Mouse (Mus musculus) kidney, adult 11 months (tissue): ENCODE results near the gene Ankrd35.
A peak's percentile ranks its signal among the peaks of the same experiment; 100 is the strongest.
"Not testable (repeated sequence)": the region's sequence is repeated elsewhere in the genome, so short reads cannot be mapped to it uniquely, and the experiment has no call there.

Source experiments
- DNase-seq: peaks from one replicate; pipeline ENCODE4 v3.0.0; 2022

The Ankrd35 gene

DNA sequence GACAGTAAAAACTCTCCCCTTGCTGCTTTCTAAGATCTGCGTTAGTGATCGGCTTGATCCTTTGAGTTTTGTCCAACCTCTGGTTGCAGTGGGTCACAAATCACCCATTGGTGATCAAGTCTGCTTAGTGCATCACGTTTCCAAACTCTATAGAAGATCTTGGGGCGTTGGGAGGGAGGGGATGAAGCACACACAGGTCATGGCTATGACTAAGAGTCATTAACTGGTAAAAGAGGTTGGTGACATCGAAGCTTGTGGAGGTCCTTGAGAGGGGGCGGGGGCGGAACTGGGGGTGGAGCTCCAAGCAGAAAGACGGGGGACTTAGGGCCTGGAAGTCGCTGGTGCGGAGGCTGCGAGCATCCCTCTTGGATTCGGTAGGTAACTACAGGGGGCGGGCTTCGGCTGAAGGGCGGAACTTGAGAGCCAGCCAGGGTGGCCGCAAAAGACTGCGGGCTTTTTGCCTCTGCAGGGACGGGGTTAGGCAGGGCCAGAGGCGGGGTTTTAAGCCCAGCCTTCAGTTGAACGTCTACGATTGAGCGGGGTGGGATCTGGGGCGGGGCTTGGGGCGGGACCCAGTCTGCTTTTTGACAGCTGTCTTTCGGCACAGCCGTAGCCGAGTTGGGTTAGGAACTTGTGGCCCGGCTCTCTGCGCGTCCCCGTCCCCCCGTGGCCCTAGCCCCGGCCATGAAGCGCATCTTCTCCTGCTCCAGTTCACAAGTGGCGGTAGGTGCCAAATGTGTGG is at the start of gene Ankrd35:
Gene Ankrd35 (plus strand): TSS at position 405 of the 742 bp plus-strand sequence.
- peak; percentile 86 for DNase-seq

DNA sequence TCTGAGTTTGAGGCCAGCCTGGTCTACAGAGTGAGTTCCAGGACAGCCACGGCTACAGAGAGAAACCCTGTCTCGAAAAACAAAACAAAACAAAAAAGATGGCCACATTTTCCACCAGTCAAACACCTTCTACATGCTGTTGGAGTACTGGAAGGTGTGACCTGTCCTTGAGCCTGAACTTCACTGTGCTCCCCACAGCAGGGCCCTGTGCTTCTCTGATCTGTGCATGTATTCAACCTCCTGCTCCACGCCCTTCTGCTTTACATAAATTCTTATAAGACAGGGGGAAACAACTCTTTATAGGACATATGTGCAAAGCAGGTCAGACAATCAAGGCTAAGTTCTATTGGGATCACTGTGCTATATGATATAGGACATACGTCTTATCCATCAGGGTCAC is 46.7 kb upstream of the Ankrd35 start:
- no peak for DNase-seq

DNA sequence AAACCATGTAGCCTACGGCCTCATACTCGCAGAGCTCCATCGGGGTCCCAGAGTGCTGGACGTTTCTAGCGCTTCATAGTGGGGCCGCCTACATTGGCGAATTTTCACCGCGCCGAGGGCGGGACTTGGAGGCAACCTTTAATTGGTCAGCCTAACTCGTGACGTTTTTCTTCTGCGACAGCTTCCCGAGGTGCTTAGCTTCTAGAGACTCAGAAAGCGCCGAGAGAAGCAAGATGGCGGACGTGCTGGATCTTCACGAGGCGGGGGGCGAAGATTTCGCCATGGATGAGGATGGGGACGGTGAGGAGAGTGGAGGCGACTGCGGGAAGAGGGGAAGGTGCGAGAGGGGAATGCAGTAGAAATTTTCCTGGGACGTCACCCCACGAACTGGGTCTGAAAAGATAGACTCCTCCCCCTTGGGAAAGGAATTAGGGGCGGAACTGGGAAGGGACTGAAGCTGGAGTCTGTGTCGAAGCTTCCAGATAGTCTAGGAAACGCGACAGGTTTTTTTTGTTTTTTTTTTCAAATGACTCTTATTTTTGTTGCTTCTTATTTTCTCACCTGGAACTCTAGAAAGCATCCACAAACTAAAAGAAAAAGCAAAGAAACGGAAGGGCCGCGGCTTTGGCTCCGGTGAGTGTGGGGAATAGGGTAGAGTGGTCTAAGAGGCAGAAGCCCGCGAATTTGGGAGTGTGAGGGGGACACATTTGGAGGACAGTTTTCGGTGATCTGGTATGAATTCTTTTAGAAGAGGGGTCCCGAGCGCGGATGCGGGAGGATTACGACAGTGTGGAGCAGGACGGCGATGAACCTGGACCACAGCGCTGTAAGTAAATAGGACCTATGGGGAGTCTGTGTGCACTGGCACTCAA is 40.0 kb upstream of the Ankrd35 start, which contains the start of gene Rbm8a:
Gene Rbm8a (plus strand): TSS at position 205 of the 872 bp plus-strand sequence.
- DNase-seq: peak; percentile 95

DNA sequence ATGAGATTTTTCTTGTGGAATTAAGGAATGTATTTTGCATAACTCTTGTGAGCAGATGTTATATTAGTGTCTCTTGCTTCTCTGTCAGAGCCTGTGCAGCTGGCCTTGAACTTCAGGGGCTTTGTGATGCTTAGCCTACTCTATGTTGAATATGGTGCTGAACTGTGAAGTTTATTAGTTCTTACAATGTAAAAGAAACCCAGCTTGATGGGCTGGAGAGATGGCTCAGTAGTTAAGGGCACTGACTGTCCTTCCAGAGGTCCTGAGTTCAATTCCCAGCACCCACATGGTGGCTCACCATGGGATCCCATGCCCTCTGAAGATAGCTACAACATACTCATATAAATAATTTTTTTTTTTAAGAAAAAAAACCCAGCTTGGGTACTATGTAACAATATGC is 37.9 kb upstream of the Ankrd35 start:
- DNase-seq: no peak

DNA sequence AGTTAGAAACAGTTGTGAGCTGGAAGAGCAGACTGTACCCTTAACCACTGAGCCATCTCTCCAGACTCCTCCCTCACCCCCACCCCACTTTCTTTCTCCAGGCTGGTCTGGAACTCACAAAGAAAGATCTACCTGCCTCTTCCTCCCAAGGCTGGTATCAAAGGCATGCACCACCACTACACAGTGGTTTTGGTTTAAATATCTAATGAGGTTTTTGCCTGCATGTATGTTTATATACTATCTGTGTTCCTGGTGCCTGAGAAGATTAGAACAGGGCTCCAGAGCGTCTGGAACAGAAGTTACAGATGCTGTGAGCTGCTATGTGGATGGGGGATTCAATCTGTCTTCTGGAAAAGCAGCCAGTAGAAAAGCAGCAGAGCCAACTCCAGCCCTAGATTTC is 35.9 kb upstream of the Ankrd35 start:
- no peak for DNase-seq

DNA sequence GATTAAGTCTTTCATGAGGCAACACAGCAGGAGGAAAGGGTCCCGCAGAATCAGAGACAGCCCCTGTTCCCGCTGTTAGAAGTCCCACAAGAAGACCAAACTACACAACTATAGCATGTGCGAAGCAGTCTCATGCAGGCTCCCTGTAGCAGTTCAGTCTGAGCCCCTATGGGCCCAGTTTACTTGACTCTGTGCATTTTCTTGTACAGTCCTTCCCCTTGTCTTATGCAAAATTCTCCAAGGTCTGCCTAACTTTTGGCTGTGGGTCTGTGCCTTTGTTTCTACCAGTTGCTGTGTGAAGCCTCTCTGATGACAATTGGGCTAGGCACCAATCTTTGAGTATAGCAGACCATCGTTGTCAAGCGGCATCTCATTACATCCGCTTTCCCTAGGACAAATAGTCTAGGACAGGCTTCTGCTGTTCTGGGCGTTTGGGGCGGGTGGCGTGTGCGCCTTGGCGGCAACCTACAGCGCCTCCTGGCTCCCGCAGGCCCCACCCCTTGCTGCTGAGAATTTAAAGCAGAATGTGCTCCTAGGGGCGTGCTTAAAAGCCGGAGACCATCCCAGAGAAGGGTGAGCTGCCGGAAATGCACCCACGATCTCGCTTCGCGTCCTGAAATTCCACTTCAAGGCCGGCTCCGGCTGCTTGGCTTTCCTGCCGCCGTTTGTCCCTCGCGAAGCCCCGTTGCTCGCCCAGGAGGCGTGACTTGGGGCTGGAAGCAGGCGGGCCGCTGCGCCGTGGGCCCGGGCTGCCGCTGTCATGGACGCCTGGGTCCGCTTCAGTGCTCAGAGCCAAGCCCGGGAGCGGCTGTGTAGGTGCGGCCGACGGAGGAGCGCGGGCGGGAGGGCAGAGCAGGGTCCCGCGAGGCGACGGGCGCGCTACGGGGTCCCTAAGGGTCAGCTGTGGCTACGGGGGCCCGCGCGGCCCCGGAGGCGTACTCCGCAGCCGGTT is 34.7 kb upstream of the Ankrd35 start, which contains the start of the genes Pex11b and Gm42957:
Gene Pex11b (plus strand): TSS at position 449 of the 952 bp plus-strand sequence.
Gene Gm42957 (plus strand): TSS at position 547 of the 952 bp plus-strand sequence.
- DNase-seq: peak; percentile 87

DNA sequence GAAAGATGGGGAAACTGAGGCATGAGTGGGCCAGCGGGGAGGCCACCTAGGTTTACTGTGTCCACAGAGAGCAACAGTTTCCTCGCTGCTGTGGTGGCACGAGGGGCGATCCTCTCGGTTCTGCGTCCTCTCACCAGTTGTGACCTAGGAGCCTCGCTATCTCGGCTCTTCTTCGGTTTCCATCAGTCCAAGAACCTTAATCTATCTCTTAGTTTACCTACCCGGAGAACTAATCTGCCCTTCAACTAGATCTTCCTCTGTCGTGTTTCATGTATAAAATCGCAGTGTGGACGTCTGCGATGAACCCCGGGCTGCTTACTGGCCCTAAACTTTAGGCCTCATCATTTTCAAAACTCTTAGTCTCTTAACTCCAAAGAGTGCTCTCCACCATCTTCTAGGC is 34.0 kb upstream of the Ankrd35 start:
- no peak for DNase-seq

DNA sequence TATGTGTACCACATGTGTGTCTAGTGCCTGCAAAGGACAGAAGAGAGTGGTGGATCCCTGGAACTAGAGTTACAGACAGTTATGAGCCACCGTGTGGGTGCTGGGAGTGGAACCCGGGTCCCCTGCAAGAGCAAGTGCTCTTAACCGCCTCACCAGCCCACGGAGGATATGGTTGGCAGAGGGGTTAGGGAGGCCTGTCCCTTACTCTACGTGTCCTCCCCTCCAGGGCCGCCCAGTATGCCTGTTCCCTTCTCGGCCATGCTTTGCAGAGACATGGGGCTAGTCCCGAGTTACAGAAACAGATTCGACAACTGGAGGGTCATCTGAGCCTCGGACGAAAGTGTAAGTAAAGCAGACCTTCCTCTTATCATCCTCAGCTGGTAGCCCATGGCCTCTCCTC is 33.5 kb upstream of the Ankrd35 start:
- DNase-seq: no peak

DNA sequence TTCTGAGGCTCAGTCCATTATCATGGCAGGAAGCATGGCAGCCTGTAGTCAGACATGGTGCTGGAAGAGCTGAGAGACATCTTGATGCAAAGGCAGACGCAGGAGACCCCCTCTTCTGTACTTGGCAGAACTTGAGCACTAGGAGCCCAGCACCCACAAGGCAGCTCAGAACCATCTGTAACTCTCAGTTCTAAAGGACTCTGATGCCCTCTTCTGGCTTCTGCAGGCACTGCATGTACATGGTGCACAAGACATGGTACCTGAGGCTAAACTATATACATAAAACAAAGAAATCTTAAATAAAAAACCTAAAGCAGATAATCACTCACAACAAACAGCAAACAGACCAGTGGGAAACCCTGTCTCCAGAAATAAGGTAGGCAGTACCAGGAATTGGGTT is 30.7 kb upstream of the Ankrd35 start:
- DNase-seq: peak; percentile 43

DNA sequence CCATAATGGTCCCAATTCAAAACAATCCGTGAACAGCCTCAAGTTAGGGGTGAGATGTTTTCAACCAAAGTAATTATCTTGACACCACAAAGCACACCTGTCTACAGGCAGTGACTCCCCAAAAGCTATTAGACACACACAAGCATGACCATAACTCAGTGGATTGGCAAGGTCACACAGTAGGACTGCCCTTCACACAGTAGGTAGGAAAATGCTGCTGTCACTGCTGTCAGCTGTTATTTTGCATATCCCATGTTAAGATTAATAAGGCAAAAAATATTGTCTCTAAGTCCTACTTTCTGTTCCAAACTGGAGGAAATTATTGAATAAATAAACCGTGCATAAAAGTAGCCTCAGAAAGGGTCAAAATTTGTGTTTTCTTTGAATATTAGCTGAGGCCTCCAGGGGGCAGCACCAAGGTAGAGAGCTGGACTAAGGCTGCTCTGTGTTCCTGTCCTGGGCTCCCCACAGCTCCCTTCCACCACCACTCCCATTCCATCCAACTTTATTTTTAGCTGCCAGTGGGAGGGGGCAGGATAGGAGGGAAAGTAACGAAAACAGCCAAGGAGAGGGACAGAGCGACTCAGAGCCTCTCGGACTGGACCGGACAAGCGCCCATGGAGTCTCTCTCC is 24.8 kb upstream of the Ankrd35 start, which contains the start of gene Itga10:
Gene Itga10 (plus strand): TSS at position 567 of the 632 bp plus-strand sequence.
- DNase-seq: no peak

DNA sequence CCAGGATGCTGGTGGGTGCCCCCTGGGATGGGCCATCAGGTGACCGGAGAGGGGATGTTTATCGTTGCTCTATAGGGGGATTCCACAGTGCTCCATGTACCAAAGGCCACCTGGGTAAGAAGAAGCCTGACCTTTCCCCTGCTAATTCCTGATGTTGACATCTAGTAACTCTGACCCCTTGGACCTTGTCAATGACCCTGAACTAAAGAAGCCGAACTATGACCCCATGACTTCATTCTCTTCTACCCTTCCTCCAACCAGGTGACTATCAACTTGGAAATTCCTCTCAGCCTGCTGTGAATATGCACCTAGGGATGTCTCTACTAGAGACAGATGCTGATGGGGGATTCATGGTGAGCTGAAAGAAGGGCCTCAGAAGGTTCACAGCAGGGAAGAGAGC is 22.6 kb upstream of the Ankrd35 start:
- DNase-seq: no peak

DNA sequence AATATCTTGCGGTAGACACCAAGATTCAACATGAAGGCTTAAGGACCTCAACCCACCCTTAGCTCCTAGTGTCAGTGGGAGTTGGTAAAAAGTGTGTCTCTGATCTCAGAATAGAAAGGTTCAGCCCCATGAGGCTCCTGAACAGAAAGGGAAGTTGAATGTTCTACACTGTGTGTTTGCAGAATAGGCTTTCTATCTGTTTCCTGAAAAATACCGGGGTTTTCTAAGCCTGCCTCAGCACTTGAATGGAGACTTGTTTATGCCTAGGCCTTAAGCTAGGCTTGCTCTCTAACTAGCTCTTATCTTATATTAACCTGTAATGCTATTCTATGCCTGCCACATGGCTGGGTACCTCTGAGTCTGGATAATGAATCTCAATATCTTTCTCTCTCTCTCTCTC is 9.0 kb upstream of the Ankrd35 start:
- DNase-seq: no peak

DNA sequence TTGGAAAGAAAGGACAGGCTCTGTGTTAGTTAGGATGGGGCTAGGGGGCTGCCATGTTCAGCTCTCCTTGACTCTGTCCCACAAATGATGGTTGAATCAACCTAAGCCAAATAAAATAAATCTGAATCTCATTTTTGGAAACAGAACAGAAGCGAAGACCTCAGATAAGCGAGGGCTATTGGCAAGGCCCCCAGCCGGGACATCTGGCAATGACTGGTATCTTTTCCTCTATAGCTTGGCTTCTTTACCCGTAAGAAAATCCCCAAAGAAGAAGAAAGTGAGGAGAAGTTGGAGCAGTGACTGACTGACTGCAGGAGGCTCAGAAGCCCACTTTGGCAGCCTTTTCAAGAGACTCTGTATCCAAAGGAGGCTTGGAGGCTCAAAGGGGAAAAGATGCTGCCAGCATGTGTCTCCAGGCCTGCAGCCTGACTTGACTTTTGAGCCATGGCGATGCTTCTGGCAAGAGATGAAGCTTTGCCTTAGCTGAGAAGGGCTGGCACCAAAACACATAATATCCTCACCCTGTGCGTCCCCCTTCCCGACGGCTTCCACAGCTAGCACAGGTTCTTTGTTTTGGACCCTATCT is 7.1 kb upstream of the Ankrd35 start:
- no peak for DNase-seq

DNA sequence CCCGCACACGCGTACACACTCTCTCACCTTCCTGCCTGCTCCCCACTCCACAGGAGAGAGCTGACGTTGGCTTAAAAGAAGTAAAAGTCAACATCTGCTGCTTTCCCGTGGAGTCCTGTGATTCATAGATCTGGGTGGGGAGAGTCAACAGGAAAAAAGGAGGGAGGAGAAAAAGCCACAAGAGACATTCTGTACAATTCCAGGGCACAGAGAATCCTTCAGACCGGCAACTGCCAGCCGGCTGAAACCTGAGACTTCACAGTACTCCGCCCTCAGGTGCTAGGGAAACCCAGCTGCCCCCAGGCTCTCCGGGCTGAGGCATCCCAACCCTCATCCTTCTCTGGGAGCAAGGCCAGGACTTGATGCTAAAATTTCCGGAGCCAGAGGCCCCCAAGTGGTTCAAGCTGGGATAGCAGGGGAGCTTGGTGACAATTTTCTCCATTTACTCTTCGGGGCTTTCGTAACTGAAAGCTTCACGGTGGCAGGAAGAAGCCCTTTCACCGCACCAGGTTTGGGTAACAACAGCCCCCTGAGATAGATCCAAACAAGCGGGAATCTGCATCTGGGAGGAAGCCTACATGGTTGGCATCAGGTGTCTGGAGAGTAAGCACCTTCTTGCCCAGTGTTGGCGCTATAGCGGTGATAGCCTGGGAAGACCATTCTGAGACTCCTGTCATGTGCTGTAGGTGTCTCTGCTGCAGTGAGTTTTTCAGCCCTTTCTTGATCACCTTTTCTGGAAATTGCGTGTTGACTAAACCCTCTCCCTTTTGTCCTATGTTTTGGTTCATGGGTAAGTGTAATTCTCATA is 6.3 kb upstream of the Ankrd35 start:
- DNase-seq: peak; percentile 61

DNA sequence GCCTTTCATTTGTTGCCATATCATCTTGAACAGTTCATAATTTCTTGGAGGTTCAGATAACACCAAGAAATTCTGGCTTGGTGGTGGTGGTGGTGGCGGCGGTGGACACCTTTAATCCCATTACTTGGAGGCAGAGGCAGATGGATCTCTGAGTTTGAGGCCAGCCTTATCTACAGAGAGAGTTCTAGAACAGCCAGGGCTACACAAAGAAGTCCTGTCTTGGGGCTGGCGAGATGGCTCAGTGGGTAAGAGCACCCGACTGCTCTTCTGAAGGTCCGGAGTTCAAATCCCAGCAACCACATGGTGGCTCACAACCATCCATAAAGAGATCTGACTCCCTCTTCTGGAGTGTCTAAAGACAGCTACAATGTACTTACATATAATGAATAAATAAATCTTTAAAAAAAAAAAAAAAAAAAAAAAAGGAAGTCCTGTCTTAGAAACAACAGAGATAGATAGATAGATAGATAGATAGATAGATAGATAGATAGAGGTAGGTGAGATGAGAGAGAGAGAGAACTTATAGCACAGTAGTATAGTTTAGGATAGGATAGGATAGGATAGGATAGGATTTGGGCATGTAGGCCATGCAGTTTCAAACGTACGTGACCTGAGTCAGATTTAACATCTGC is 4.1 kb upstream of the Ankrd35 start:
- not testable (repeated sequence) for DNase-seq

DNA sequence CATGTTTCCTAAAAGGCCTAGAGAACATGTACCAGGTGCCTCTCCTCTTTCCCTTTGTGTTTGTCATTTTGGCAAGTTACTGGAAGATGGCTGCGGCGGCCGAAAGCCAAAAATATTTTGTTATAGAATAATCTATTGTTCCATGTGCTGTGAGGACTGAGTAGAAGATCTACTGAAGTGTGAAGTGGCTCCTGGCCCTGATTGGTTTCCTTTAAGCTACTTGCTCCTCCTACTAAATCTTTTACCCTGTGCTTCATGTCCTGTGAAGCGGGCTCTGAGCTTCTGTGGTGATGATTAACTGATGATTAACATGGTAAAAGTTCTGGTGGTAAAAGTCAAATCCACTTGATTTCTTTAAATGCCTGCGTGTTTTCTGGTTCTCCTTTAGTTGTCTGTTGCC is 3.0 kb upstream of the Ankrd35 start:
- DNase-seq: peak; percentile 66

DNA sequence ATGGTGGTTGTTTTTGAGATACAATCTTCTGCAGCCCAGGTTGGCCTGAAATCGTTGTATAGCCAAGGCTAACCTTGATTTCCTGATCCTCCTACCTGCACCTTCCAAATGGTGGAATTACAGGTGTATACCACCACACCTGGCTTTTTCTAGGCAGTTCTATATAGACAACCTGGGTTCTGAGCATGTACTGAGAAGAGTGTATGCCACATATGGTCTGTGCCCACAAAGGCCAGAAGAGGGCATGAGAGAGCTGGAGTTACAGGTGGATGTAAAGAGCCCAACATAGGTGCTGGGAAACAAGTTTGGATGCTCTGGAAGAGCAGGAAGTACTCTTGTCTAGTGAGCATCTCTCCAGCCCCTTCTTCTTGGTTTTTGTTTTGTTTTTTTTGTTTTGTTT is 2.6 kb upstream of the Ankrd35 start:
- peak; percentile 14 for DNase-seq

DNA sequence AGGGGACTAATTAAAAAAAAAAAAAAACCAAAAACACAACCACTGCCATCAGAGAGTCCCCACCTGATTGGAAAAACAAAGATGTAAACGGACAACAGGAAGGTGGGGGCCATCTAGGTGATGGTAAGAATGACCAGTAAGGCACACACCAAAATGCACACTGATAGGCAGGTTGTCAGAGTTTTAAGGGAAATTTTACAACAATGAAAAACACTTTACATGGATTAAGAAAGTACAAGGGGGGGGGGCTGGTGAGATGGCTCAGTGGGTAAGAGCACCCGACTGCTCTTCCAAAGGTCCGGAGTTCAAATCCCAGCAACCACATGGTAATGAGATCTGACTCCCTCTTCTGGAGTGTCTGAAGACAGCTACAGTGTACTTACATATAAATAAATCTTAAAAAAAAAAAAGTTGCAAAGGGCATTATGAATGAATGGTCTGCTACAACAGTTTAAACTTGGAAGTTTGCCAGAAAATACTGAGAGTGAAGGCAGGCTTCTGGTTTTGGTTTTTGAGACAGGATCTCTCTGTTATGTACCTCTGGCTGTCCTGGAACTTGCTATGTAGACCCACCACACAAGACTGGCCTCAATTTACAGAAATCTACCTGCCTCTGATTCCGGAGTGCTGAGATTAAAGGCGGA is 1.4 kb upstream of the Ankrd35 start:
- DNase-seq: no peak

DNA sequence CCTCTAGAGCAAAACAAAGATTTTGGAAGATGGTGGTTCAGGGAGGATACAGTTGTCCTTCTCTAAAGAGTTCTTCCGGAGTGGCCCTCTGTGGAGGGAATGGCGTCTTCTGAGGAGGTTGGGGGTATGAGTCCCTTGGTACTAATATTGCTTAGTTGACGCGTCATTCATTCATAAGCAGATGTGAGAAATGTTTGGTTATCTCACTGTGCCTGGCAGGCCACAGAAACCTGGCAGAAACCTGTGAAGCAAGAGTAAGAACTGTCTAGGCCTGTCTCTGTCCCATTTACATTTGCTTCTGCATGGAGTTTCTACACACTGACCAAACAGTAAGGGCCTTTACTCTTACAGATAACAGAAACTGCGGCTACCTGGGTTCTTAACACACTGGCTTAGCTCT is 1.6 kb downstream of the Ankrd35 start:
- no peak for DNase-seq

DNA sequence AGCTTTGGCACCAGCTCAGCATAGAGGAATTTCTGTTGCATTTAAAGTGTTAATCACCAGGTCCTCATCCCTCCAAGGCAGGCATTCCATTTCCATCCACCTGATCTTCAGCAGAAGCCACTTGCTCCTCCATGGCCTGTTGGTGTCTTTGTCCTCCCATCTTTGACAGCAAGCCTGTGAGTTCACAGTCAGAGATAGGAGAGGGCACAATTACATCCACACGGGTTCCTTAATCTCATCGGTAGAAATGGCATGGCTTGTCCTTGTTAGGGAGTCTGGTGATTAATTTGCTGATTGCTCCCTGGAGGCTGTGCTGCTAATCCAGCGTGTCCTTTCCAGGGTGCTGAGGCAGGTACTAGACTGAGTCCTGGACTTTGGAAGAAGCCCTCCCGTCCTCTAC is 3.6 kb downstream of the Ankrd35 start:
- DNase-seq: no peak
